Mouse (Mus musculus): ENCODE data around the gene Spcs1.

The Spcs1 gene

DNA sequence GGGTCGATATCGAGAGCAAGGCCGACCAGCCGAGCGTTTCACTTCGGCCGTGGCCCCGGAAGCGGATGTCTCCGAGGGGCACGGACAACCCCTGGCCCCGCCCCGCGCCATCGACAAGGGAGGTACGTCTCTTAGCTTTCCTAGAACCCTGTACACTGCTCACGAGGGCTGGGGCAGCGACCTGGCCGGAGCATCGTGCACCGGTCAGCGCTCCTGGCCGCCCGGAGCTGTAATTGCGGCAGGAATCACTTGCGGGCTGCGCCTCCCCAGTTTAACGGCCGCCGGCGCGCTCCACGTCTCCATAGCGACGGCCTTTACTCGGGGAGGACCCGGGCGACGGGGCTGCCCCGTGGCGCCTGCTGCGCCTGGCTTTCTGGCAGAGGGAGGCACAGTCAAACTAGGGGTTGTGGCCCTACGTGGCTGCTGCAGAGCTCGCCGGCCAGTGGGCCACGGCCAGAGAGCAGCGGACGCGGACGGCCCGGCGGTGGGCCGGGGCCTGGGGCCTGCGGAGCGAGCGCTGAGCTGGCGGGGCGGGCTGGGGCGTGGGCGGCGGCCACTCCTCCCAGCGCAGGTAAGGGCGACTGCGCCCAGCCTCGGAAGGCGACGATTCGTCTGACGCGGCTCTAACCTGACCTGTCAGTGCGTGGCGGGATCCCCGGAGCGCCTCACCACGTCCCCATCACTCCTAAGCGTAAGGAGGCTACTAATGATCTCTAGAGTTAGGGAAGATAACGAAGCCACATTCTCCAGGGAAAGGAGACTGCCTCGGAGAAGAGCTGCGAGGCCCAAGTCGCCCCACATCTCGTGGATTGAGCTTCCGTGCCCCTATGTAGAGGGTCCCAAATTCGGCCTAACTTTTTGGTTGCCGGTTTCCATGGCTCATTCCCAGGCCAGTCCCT, at the start of gene Spcs1, which contains the start of gene Glt8d1:
Gene Spcs1 (minus strand): TSS at position 366 of the 899 bp plus-strand sequence.
Gene Glt8d1 (plus strand): TSS at position 94 of the 899 bp plus-strand sequence.
- peak; percentile 58 for DNase-seq (ENCODE audit: low read depth, low spot score)

DNA sequence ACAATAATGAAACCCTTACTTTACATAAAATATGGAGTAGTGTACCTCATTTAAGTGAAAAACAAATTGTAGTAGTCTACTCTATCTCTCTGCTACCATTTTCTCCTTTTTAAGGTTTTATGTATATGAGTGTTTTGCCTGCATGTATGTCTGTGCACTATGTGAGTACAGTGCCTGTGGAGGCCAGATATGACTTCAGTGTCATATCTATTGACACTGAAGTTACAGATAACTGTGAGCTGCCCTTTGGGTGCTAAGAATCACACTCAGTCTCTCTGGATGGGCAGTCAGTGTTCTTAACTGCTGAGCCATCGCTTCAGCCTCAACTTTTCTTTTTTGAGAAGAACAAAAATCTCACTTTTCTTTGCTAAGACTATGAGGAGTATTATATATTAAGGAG, 44.3 kb upstream of the Spcs1 start:
- no peak for DNase-seq (ENCODE audit: low read depth, low spot score)

DNA sequence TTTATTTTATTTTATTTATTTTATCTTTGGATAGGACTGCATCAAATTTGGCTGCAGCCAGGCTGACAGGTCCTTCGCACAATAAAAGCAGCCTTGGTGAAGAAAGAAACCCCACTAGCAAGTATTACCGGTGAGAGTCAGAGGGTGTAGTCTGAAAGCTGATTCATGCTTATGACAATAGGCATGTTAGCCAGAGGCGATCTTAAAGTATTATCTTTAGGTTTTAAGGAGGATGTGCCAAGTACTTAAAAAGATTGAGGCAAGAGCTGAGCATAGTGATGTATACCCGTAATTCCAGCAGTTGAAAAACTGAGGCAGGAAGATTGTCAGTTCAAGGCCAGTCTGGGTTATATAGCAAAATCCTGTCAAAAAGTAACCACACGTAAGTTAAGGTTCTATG, 43.8 kb upstream of the Spcs1 start:
- no peak for DNase-seq (ENCODE audit: low read depth, low spot score)

DNA sequence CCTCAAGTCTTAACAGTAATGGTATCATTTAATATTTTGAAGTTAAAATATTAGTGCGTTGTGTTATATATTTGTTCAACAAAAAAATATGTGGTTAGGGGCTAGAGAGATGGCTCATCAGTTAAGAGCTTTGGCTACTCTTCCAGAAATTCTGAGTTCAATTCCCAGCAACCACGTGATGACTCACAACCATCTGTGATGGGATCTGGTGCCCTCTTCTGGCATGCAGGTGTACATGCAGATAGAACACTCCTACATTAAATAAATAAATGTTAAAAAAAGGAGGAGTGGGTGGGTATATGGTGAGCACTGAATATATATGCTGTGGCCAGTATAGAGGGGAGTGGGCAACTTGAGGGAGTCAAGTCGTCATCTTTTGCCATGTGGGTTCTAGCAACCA, 24.3 kb upstream of the Spcs1 start:
- DNase-seq (ENCODE audit: low read depth, low spot score), result peak; percentile 72

DNA sequence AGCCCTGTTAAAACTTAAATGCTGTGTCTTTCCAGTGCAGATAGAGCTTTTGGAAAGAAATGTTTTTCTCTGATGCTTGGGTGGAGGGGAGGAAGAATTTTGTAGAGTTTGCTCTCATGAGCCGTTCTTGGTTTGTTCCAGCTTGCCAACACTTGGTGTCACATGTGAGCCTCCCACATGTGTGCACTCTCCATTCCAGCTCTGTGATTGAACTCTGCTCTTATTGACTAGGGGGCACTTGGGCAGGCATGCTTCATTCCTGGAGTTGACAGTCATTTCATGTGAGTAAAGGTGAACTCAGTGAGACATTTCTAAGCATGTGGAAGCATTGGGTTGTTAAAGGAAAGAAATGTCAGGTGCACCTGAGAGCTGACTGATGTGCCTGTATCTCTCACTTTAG, 21.1 kb upstream of the Spcs1 start:
- DNase-seq (ENCODE audit: low read depth, low spot score), result no peak

DNA sequence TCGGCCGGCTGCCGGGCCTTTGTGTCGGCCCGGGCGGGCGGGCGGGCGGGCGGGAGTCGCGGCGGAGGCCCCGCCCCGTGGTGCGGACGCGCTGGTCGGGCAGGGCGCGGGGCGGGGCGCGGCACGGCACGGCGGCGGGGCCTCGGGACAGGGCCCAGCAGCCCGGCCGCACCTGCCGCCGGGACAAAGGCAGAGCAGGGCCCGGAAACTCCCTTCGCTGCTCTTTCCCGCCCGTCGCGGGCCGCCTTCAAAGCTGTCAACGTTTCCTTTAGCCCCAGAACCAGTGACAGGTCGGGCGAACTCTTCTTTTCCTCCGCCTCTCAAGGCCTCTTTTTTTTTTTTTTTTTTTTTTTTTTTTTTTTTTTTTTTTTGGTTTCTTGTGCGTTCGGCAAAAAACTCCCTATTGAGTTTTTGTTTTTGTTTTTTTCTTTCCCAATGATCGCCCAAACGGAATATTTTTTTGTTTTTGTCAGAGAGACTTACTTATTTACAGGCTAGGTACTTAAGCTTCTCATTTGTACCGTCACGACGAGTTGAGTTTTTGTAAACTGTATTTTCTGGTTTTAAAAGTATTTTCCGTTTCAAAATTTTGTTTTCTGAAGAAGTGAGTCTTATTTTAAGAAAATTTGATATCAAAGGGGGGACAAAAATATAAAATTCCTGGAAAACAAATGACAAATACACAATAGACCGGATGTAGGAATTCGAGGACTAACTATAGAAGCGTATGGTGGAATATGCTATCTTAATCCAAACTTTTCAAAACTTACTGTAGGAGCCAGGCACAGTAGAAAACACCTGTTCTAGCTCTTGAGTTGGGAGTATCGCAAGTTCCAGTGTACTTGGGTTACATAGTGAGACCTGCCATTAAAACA, 18.1 kb upstream of the Spcs1 start:
- DNase-seq (ENCODE audit: low read depth, low spot score), result peak; percentile 57

DNA sequence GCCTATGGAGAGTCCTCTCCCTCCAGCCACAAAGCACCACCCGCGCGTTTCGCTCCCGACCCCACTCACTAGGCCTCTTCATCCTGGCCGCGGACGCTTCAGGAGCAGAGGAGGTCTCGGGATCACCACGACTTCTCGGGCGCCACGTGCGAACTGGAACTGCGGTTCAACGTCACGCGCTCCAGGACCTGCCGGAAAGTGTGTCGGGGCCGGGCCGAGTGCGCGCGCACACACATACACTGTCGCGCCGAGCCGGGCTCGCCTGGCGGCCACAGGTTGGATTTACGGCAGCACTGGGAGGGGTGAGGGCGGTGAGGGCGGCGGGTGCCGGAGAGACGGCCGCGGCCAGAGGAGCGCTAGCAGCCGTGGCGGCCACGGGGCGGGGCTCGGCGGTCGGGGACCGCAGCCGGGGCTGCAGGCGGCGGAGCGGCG, 17.4 kb upstream of the Spcs1 start, which contains the start of the genes Pbrm1 and Gnl3:
Gene Pbrm1 (plus strand): TSS at position 279 of the 432 bp plus-strand sequence.
Gene Gnl3 (minus strand): TSS at position 293 of the 432 bp plus-strand sequence.
- peak; percentile 97 for DNase-seq (ENCODE audit: low read depth, low spot score)

DNA sequence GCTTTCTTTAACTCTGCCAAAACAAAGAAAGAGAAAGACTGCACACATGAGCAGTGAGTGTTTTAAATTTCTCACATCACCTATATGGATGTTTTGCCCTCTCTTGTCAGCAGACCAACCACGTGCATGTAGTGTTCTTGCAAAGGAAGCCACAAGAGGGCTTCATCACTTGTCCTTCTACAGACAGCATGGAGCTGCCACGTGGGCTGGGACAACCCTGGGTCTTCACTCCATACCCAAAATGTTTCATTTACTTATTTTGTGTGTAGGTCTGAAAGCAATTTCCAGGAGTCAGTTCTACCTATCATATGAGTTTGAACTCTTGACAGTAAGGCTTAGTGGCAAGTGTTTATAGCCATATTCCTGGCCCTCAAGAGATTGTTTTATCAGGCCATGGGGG, 16.4 kb upstream of the Spcs1 start:
- DNase-seq (ENCODE audit: low read depth, low spot score), result peak; percentile 77

DNA sequence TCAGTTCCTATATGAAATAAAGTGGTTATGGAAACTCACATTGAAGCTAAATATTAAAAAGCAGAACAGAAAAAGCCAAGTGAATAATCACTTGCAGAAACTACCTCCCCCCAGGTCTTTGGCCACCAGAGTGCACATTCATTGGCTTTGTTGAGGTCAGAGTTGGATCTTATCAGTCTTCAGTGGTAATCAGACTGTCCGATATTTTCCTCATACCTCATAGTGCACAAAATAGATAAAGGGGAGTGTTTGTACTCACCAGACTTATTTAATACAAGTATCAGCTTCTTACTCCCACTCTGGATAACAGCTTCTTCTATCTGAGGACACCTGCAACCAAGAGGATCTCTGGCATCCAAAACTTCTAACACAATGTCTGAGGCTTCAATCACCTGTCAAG, 14.6 kb upstream of the Spcs1 start:
- no peak for DNase-seq (ENCODE audit: low read depth, low spot score)

DNA sequence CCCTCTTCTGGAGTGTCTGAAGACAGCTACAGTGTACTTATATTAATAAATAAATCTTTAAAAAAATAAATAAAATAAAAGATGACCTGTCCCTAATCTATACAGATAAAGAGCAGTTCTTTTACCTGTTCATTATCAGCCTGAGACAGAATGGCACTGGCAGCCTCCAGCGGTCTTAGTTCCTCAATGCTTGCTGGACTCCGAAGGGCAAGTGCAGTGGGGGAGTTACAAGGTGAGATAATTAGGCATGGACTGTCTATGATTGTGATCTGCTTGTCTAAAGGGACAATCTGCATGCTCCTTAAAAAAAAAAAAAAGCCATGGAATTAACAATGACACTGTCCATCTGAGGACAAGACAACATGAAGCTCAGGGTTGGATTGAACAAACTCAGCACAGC, 12.5 kb upstream of the Spcs1 start:
- DNase-seq (ENCODE audit: low read depth, low spot score), result no peak

DNA sequence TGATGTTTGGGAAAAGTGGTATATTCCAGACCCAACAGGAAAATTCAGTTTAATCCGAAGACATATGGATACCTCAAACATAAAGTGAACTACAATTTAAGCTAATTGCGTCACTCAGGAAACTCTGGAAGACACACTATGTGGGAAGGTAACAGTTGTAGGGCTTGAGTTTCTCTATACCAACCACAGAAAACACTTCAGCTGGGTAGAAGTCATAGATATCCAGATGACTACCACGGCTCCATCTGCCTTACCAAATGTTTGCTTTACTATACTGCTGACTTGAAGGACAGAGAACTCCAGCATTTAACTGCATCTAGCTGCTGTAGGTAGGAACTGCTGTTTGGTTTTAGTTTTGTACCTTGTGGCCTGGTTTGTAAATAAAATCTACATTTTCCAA, 10.1 kb upstream of the Spcs1 start:
- no peak for DNase-seq (ENCODE audit: low read depth, low spot score)

DNA sequence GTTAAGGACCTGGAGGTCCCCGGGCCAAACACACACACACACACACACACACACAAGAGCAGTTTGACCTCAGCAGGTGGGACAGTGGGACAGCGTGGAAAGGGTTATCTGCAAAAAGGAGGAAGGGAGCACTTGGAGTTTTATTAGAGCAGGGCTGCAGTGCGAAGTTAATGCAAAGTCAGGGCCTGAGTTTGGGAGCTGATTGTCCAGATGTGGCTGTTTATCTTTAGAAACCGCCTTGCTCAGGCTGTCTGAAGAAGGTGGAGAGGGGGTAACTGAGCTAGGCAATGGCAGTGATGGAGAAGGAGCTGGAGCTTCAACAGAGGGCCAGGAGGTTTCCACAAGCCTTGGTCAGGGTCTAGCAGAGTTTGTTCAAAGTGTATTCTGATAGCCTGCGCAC, 5.3 kb upstream of the Spcs1 start:
- no peak for DNase-seq (ENCODE audit: low read depth, low spot score)

DNA sequence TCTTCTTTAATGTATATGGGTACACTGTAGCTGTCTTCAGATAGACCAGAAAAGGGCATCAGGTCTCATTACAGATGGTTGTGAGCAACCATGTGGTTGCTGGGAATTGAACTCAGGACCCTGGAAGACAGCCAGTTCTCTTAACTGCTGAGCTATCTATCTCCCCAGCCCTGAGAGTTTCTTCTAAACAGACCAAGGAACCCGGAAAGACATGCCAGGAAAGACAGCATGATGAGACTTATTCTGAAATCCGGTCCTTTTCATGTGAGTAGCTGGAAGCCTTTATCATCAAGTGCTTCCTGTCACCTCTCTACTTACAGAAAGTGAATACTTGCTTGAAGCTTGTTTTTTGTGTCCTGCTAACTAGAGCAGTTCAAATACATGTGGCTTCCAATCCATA, 3.1 kb upstream of the Spcs1 start:
- no peak for DNase-seq (ENCODE audit: low read depth, low spot score)

DNA sequence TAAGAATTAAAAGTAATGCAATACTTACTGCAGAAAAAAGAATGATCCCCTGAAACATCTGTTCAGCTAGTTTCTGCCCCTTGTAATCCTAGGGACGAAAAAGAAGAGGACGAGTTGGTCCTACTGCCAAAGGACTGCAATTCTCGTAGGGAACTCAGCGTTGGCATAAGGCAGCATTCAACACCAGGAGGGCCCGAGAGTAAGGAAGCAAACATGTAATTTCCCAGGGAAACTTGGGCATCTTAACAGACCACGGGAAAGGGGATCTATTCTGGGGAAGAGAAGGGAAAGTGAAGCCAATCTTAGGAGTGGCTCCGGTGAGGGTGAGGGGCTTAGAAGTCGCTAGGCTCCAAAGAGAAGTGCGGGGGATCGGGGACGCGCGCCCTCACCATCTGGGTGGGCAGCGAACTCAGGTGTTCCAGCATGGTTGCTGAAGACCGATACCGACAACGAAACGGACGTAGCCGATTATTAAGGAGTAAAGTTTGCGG, 611 bp downstream of the Spcs1 start:
- DNase-seq (ENCODE audit: low read depth, low spot score), result no peak

DNA sequence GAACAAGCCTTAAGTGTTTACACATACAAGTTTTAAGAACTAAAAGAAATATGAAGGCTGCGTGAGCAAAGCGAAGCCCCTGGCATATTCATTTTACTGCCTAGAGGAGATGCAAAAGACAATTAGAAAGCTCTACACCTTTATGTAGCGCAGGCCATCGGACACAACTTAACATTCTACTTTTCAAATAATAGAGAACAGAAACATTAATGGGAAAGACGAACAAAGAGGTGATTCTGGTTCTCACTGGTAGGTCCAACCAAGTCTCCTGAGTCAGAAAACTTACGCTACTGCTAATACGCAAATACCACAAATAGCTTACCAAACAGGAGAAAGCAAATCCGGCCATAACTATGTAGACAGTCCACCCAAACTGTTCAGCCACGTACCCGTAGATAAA, 1.1 kb downstream of the Spcs1 start:
- no peak for DNase-seq (ENCODE audit: low read depth, low spot score)

DNA sequence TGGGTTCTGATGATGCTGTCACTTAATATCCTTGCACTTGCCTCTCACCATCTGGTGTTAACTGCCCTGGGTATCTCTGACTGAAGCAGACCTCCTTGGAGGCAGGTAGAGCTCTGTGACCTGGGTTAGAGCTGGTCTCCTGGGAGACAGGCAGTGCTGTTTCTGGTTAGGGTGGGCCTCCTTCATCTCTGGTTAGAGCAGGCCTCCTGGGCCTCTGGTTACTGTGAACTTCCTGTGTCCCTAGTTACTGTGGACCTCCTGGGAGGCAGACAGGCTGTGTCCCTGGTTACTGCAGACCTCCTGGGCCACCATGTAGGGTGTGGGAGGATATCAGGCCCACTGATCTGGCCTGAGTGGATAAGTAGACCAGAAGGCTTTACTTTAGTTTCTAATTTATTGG, 5.1 kb downstream of the Spcs1 start:
- no peak for DNase-seq (ENCODE audit: low read depth, low spot score)

DNA sequence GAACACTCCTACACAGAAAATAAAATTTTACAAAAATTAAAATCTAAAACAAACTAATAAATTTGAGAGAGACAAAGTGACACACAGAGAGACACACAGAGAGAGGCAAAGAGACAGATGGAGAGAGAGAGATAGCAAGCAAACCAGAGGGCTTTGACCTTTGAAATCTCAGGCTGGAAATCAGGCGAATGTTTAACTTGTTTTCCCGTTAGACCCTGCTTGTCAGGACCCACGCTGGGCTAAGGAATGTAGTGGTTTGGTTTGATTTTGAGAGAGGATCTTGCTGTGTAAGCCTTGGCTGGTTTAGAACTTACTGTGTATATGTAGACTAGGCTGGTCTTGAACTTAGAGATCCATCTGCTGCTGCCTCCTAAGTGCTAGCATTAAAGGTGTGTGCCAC, 25.2 kb downstream of the Spcs1 start:
- DNase-seq (ENCODE audit: low read depth, low spot score), result no peak

DNA sequence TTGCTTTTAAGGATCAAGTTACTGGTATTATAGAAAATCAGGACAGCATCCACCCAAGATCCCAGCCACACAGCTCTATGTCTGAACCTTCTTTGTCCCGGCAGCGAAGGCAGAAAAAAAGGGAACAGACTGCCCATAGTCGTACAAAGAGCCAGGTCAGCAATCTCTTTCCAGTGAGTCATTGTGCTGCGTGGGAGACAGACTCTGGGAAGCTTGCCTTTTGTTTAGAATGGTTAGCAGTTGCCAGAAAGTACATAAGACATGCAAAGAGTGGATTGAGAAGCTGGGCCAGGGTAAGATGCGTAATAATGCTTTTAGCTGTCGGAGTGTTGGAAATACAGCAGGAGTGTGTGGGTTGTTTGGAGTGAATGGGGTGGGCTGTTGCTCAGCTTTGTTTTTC, 27.3 kb downstream of the Spcs1 start:
- DNase-seq (ENCODE audit: low read depth, low spot score), result no peak

DNA sequence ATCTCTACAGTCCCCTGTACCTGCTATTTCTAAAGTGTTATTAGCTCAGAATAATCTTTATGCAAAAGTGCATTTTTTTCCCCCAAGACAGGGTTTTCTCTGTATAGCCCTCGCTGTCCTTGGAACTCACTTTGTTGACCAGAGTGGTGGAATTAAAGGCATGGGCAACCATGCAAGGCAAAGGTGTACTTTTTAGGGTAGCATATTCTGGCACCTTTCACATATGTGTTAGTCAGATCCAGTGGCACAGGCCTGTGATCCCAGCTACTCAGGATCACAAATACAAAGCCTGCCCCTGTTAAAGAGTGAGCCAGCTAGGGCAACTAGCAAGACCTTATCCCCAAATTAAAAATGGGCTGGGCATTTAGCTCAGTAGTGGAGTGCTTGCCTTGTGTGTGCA, 41.1 kb downstream of the Spcs1 start:
- DNase-seq (ENCODE audit: low read depth, low spot score), result no peak

DNA sequence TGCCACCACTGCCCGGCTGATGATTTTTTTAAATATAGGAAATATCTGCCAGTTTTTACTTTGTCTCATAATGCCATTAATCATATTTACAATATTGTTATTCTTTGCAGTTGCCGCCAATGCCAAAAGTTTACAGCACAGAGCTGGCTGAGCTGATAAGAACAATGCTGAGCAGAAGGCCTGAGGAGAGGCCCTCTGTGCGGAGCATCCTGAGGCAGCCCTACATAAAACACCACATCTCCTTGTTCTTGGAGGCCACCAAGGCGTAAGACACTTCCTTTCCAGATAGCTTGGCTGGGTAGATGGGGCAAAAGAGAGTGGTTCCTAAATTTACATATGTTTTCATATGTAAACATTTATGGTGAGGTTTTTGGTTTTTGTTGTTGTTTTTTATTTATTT, 42.4 kb downstream of the Spcs1 start:
- no peak for DNase-seq (ENCODE audit: low read depth, low spot score)

DNA sequence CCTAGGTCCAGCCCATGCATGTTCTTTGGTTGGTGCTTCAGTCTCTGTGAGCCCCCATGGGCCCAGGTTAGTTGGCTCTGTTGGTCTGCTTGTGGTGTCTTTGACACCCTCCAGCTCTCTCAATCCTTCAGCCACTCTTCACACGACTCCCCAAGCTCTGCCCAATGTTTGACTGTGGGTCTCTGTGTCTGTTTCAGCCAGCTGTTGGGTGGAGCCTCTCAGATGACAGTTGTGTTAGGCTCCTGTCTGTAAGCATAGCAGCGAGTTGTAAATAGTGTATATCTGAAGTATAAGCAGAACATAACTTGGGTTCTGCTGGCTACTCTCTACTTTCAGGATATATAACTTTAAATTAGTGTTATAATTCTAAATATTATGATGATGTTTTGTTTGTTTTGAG, 43.0 kb downstream of the Spcs1 start:
- no peak for DNase-seq (ENCODE audit: low read depth, low spot score)

DNA sequence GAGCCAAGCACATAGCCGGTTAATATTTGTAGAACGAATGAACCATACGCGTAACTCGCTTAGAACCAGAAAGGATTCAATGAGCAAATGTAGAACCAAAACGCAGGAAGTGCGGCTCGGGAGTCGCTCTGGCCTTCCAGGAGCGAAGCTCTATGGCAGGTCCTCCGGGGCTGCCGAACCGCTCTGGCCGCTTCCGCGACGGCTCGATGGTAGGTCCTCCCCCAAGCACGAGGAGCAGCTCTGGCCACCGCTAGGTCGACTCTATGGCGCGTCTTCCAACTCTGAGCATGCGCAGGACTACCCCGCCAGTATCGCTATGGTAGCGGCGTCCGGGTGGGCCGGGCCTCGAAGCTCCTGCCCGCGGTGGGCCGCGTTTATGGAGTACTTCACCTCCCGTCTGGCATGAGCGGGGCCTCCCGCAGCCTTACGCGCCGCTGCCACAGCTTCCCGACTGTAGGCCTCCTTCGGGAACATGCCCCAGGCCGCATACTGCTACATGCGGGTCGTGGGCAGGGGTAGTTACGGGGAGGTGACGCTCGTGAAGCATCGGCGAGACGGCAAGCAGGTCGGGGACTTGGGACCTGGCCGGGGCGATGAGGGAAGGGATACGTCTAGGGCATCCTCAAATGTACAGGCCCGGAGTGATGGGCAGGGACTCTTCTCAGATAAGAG, 50.2 kb downstream of the Spcs1 start, which contains the start of gene Nek4:
Gene Nek4 (plus strand): TSS at position 224 of the 672 bp plus-strand sequence.
- peak; percentile 98 for DNase-seq (ENCODE audit: low read depth, low spot score)

All from ES-CJ7 (cell line).